Comparison of ENCODE assay signal across 12 mouse cellular contexts in the genomic region with DNA sequence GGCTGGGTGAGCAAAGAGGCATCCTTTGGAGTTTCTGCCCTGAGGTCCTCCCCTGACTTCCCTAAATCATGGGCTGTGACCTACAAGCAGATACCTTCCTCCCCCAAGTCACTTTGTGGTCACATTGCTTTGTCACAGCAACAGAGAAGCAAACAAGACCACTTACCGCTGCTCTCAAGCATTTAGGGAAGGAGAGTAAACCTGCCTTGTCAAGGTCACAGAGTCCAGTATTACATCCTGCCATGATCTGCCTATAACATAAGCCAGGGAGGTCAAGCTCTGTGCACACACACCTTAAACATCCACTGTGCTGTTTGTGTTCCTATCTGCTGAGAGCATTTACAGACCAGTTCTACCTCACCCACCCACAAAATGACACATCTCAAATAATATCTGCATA.
A peak's percentile ranks its signal among the peaks of the same experiment; 100 is the strongest.
DNase-seq lines count a peak whose midpoint lies in the region; ATAC-seq and TF ChIP-seq lines count a peak whose summit lies in the region.
"Had no signal": no experiment of that assay in that cellular context is flagged by ENCODE, and none has a peak within 500 bp of the region (broad histone marks: within the 10 kb centered on the region; RNA-seq: fewer than 3 reads in every experiment).

No protein-coding gene starts in this region.

- no peaks in the 10 kb centered on the region for H3K9me3 ChIP-seq in liver, embryonic 11.5 days (ENCODE audit: control insufficient read depth, low read length)
- no peaks in the 10 kb centered on the region for H3K9me3 ChIP-seq in liver, postnatal 0 days (ENCODE audit: low read length)
- H3K9me3 ChIP-seq: hindbrain, embryonic 15.5 days; midbrain, embryonic 15.5 days had no signal

- H3K9ac ChIP-seq in liver, embryonic 11.5 days (ENCODE audit: low read depth, low read length) = no peak overlapping the region
- no peak overlapping the region for H3K9ac ChIP-seq in liver, postnatal 0 days (replicated peaks)
- H3K9ac ChIP-seq: hindbrain, embryonic 15.5 days; midbrain, embryonic 15.5 days had no signal

- ATAC-seq in liver, embryonic 11.5 days (replicated peaks; ENCODE audit: low FRiP score) = peak; percentile 67
- ATAC-seq in liver, postnatal 0 days = peak; percentile 40
- ATAC-seq in erythroblast, adult 5-6 weeks (replicated peaks; ENCODE audit: low FRiP score, poor library complexity, severe bottlenecking) = no peak
- ATAC-seq: activated CD4-positive, CD25-positive, alpha-beta regulatory T cell, adult 4 months; forebrain, embryonic 16.5 days; midbrain, embryonic 15.5 days had no signal

- H3K4me1 ChIP-seq in liver, embryonic 11.5 days (replicated peaks; ENCODE audit: control insufficient read depth, insufficient read depth, low read length) = peaks cover 14% of the 10 kb centered on the region
- H3K4me1 ChIP-seq in liver, postnatal 0 days (ENCODE audit: insufficient read depth) = peaks cover 15% of the 10 kb centered on the region

- no peak for TF ChIP-seq CTCF in liver, postnatal 0 days (IDR thresholded peaks at IDR 0.05; ENCODE audit: low read depth)

- no peak overlapping the region for H3K4me3 ChIP-seq in liver, embryonic 11.5 days (ENCODE audit: low read depth, low read length)
- no peak overlapping the region for H3K4me3 ChIP-seq in liver, postnatal 0 days (ENCODE audit: low read depth, low read length)
- H3K4me3 ChIP-seq: hindbrain, embryonic 15.5 days; midbrain, embryonic 15.5 days had no signal

- TF ChIP-seq EP300 in liver, postnatal 0 days (IDR thresholded peaks at IDR 0.05; ENCODE audit: low read depth) = no peak

- no peak overlapping the region for H3K4me2 ChIP-seq in liver, embryonic 11.5 days
- H3K4me2 ChIP-seq in liver, postnatal 0 days (ENCODE audit: low read depth, low read length) = no peak overlapping the region
- H3K4me2 ChIP-seq: hindbrain, embryonic 15.5 days; midbrain, embryonic 15.5 days had no signal

- no peaks in the 10 kb centered on the region for H3K36me3 ChIP-seq in liver, embryonic 11.5 days (ENCODE audit: control insufficient read depth, insufficient read depth, low read length)
- 0 out of 2 replicates have a peak, but pooled peaks cover 2% of the 10 kb centered on the region for H3K36me3 ChIP-seq in liver, postnatal 0 days (replicated peaks; ENCODE audit: insufficient read depth, low read length)
- H3K36me3 ChIP-seq: hindbrain, embryonic 15.5 days; midbrain, embryonic 15.5 days had no signal

- DNase-seq in heart, adult 11 months = peak; percentile 74
- no peak for DNase-seq in heart, postnatal 4 days
- no peak for DNase-seq in liver, embryonic 11.5 days (ENCODE audit: low spot score)
- DNase-seq in liver (no peak), R1 (ENCODE audit: low read depth, low spot score) (peak; percentile 24)
- no peak for DNase-seq in liver, postnatal 0 days
- no peak for DNase-seq in cerebellum, postnatal 4 days (ENCODE audit: low spot score in 2 of 2)

- H3K27me3 ChIP-seq in liver, embryonic 11.5 days (replicated peaks; ENCODE audit: control insufficient read depth, insufficient read depth, low read length) = no peaks in the 10 kb centered on the region
- no peaks in the 10 kb centered on the region for H3K27me3 ChIP-seq in liver, postnatal 0 days (ENCODE audit: insufficient read depth, low read length)
- H3K27me3 ChIP-seq: hindbrain, embryonic 15.5 days; midbrain, embryonic 15.5 days had no signal

- no peak overlapping the region for H3K27ac ChIP-seq in liver, embryonic 11.5 days (ENCODE audit: low read depth, low read length)
- 0 out of 2 replicates have a peak overlapping the region, but pooled peaks have one; percentile 51 for H3K27ac ChIP-seq in liver, postnatal 0 days (ENCODE audit: low read depth)
- H3K27ac ChIP-seq: hindbrain, embryonic 15.5 days; midbrain, embryonic 15.5 days had no signal

- 19% methylated on average over 1 of the region's 1 CpGs for WGBS in liver, embryonic 11.5 days
- 0% methylated on average over 1 of the region's 1 CpGs for whole genome bisulfite sequencing in liver, postnatal 0 days (ENCODE audit: insufficient replicate concordance)

Comparison
In these comparisons a context has a peak if more than half of its experiments do, and no peak if none do; other contexts are left out.
1. DNase-seq: peak in heart, adult 11 months (single experiment) and R1 (single experiment); none in heart, postnatal 4 days (single experiment), liver, embryonic 11.5 days (single experiment), liver (single experiment), liver, postnatal 0 days (single experiment) and cerebellum, postnatal 4 days (0 of 2).